Mouse (Mus musculus) liver, embryonic 14.5 days (tissue): ENCODE measurements at regions not wholly inside any gene's neighbourhood (a gene's known extent, or its start where the extent isn't known, plus 50 kb on each side); places are given as distances from the start of the nearest gene placed in this dataset.

ENCODE experiments used
- CTCF ChIP-seq: IDR thresholded peaks from 2 replicates; pipeline ENCODE4 v1.5.1; 2016; ENCODE audit warnings: antibody characterized with exemption, low read depth, control low read depth
- EP300 ChIP-seq: IDR thresholded peaks from 2 replicates; pipeline ENCODE4 v1.6.1; 2016; ENCODE audit warnings: antibody characterized with exemption, low read depth

DNA sequence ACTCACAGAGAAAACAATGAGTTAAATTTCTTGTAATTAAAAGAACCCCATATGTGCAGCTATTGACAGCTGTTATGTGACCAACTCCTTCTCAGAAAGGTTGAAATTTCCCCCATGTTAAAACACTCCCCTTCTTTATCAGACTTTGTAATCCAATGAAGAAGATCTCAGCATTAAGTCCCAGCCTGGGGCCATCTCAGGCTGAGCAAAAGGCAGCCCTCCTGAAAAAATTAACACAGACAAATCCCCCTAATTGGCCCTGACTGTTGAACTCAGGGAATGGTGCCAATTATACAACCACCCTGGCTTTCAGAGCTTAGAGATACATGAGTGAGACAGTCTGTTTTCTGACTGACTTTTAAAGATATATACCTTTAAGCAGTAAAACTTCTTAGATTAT is 454.9 kb upstream of the Atp11b start:
- TF ChIP-seq CTCF (no peak), EP300 (no peak)
